Mouse (Mus musculus): ENCODE measurements around the gene Stk24. TPM values are rescaled to one million over a fixed set of nuclear protein-coding genes. Genes with fewer than 3 reads are reported as not detected.

The Stk24 gene
- polyA plus RNA-seq, 1 experiment from 2014 or later: 36.6 TPM

DNA sequence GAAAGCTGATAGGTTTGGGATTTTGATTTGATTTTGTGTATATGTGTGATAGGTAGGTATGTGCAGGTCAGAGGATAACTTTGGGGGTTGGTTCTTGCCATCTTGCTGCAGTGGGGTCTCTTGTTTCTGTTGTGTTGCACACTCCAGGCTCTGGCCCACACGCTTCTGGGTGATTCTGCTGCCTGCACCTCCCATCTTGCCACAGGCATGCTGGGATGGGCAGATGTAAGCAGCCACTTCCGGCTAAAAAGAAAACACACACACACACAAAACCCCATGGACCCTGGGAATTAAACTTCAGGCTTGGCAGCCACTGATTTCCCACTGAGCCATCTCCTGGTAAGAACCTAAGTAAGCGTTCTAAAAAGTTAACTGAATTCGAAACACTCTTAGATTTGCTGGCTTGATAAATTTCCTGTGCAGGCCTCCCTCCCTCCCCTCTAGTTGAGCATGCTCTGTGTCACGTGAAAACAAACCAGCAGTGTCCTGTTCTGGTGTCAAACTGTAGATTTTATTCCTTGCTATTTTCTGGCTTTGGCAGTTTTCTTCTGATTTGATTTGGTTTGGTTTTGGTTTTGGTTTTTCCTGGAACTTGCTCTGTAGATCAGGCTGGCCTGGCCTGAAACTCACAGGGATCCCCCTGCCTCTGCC, 118.5 kb downstream of the Stk24 start:
- H3K36me3 ChIP-seq (ENCODE audit: insufficient read depth, low read length): peaks cover 22% of the 10 kb centered on the region; the same call in 1 of the 2 replicates
- no peak overlapping the region for H3K4me3 ChIP-seq (replicated peaks; ENCODE audit: low read depth, low read length)
- TF ChIP-seq CTCF (IDR thresholded peaks at IDR 0.05; ENCODE audit: low read depth): no peak
- 0 out of 2 replicates have a peak overlapping the region, but pooled peaks have one; percentile 1 for H3K27ac ChIP-seq
- H3K9me3 ChIP-seq (replicated peaks; ENCODE audit: low read length): no peaks in the 10 kb centered on the region
- WGBS: 68% methylated on average over 5 of the region's 5 CpGs
- no peak overlapping the region for H3K4me2 ChIP-seq (ENCODE audit: low read length)
- H3K9ac ChIP-seq (ENCODE audit: low read depth, low read length): no peak overlapping the region
- ATAC-seq (replicated peaks; ENCODE audit: low FRiP score, low read depth): no peak
- H3K4me1 ChIP-seq (replicated peaks; ENCODE audit: insufficient read depth, low read length): no peaks in the 10 kb centered on the region
- H3K27me3 ChIP-seq (ENCODE audit: insufficient read depth, low read length): no peaks in the 10 kb centered on the region
- no peak for DNase-seq (ENCODE audit: low spot score)

DNA sequence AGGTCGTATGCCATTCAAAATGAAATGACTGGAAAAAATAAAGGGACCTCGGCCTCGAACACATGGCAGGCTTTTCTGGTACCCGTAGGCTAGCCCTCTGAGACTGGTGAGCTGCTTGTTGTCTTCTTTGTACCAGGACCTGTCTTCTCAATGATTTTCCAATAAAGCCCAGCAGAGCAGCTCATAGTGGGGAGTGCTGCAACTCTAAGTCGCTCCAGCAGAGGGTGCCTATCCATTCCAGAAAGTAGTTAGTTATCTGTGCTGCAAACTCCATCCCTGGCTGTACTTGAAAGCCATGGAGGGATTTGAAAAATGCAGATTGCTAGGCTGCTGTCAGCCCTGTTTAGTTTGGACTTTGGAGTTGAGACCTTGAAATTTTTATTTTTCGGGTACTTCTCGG, 120.0 kb downstream of the Stk24 start:
- no peak for ATAC-seq (replicated peaks; ENCODE audit: low FRiP score, low read depth)
- H3K36me3 ChIP-seq (ENCODE audit: insufficient read depth, low read length): peaks cover 22% of the 10 kb centered on the region; the same call in 1 of the 2 replicates

DNA sequence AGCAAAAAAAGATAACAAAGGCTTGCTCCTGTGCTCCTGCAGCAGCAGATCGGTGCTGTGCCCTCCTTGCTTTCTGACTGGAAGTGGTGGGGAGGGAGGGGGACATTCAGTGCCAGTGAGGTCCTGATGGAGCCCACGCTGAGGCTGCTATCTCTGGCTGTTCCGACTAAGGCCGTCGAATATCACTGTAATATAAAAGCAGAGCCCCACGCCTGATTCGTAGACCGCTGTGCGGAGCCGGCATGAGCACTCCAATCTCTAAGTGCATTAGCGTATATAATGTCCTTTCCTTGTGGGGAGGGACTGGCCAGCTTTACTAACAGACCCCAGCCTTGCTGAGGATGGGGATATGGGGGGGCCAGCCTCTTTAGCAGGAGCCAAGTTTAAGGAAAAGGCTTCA, 120.5 kb downstream of the Stk24 start:
- no peak for TF ChIP-seq CTCF (IDR thresholded peaks at IDR 0.05; ENCODE audit: low read depth)
- no peak overlapping the region for H3K4me2 ChIP-seq (ENCODE audit: low read length)
- H3K36me3 ChIP-seq (ENCODE audit: insufficient read depth, low read length): peaks cover 22% of the 10 kb centered on the region; the same call in 1 of the 2 replicates
- no peak for ATAC-seq (replicated peaks; ENCODE audit: low FRiP score, low read depth)
- 89% methylated on average over 11 of the region's 11 CpGs for WGBS
- H3K27ac ChIP-seq: no peak overlapping the region
- H3K27me3 ChIP-seq (ENCODE audit: insufficient read depth, low read length): no peaks in the 10 kb centered on the region
- H3K9ac ChIP-seq (ENCODE audit: low read depth, low read length): no peak overlapping the region
- DNase-seq (ENCODE audit: low spot score): no peak
- no peaks in the 10 kb centered on the region for H3K4me1 ChIP-seq (replicated peaks; ENCODE audit: insufficient read depth, low read length)
- no peak overlapping the region for H3K4me3 ChIP-seq (replicated peaks; ENCODE audit: low read depth, low read length)
- no peaks in the 10 kb centered on the region for H3K9me3 ChIP-seq (replicated peaks; ENCODE audit: low read length)

More for the DNA sequence above, 120.0 kb downstream of the Stk24 start:
- H3K4me1 ChIP-seq (replicated peaks; ENCODE audit: insufficient read depth, low read length): no peaks in the 10 kb centered on the region
- no peak overlapping the region for H3K9ac ChIP-seq (ENCODE audit: low read depth, low read length)
- H3K27ac ChIP-seq: no peak overlapping the region
- H3K9me3 ChIP-seq (replicated peaks; ENCODE audit: low read length): no peaks in the 10 kb centered on the region
- no peak overlapping the region for H3K4me2 ChIP-seq (ENCODE audit: low read length)
- DNase-seq (ENCODE audit: low spot score): peak; percentile 75
- TF ChIP-seq CTCF (IDR thresholded peaks at IDR 0.05; ENCODE audit: low read depth): peak; percentile 77
- H3K27me3 ChIP-seq (ENCODE audit: insufficient read depth, low read length): no peaks in the 10 kb centered on the region
- 60% methylated on average over 7 of the region's 7 CpGs for WGBS
- no peak overlapping the region for H3K4me3 ChIP-seq (replicated peaks; ENCODE audit: low read depth, low read length)

- WGBS: 80% methylated on average over 7 of the region's 7 CpGs
- Histone ChIP-seq H3K4me3 (replicated peaks; ENCODE audit: low read depth, low read length) (no peak overlapping the region), H3K27me3 (ENCODE audit: insufficient read depth, low read length) (no peaks in the 10 kb centered on the region), H3K9me3 (replicated peaks; ENCODE audit: low read length) (no peaks in the 10 kb centered on the region), H3K36me3 (ENCODE audit: insufficient read depth, low read length) (peaks cover 26% of the 10 kb centered on the region; the same call in 1 of the 2 replicates), H3K27ac (no peak overlapping the region), H3K4me1 (replicated peaks; ENCODE audit: insufficient read depth, low read length) (no peaks in the 10 kb centered on the region), H3K4me2 (ENCODE audit: low read length) (no peak overlapping the region), H3K9ac (ENCODE audit: low read depth, low read length) (no peak overlapping the region)
- ATAC-seq (replicated peaks; ENCODE audit: low FRiP score, low read depth) (no peak), DNase-seq (ENCODE audit: low spot score) (no peak)
- no peak for TF ChIP-seq CTCF (IDR thresholded peaks at IDR 0.05; ENCODE audit: low read depth)
These were observed 122.9 kb downstream of the Stk24 start for GRCm38 (mm10) chr14:121256896-121257295.

DNA sequence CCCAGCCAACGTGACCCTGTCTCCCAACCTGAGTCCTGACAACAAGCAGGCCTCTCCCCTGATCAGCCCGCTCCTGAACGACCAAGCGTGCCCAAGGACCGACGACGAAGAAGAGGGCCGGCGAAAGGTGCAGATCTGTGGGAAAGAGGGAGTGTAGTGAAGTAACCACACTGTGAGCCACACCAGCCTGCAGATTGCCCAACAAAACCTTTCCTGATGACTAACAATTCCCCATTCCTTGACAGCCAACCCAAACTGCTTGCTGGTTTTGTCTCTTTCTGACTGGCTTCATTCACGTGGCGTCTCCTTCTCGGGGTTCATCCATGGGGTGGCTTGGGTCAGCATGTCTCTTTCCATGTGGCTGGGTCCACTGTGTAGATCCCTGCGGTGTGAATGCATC, 124.3 kb downstream of the Stk24 start:
- Histone ChIP-seq H3K9me3 (replicated peaks; ENCODE audit: low read length) (no peaks in the 10 kb centered on the region), H3K36me3 (ENCODE audit: insufficient read depth, low read length) (peaks cover 25% of the 10 kb centered on the region), H3K4me3 (replicated peaks; ENCODE audit: low read depth, low read length) (no peak overlapping the region), H3K4me2 (ENCODE audit: low read length) (no peak overlapping the region), H3K27ac (no peak overlapping the region), H3K9ac (ENCODE audit: low read depth, low read length) (no peak overlapping the region), H3K4me1 (replicated peaks; ENCODE audit: insufficient read depth, low read length) (no peaks in the 10 kb centered on the region), H3K27me3 (ENCODE audit: insufficient read depth, low read length) (no peaks in the 10 kb centered on the region)
- WGBS: 85% methylated on average over 13 of the region's 13 CpGs
- DNase-seq (ENCODE audit: low spot score): no peak
- no peak for ATAC-seq (replicated peaks; ENCODE audit: low FRiP score, low read depth)
- TF ChIP-seq CTCF (IDR thresholded peaks at IDR 0.05; ENCODE audit: low read depth): no peak

DNA sequence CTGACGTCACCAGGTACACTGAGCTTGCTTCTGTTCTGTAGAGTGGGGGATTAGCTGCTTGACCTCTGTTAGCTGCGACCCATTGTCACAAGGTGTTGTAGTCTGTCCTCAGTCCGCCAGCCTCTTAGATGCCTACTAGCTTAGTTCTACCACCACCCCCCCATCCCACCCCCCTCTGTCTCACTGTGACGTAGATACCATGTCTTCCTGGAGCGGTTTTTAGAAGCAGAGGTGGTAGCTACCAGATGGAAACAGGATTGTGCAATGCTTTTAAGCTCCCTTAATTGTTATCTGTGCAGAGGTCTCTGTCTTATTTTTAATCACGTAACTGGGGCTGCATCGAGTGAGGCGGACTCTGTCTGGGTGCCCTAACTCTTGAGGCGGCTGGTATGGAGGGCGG, 124.9 kb downstream of the Stk24 start:
- ATAC-seq (replicated peaks; ENCODE audit: low FRiP score, low read depth) (no peak), DNase-seq (ENCODE audit: low spot score) (no peak)
- H3K36me3 ChIP-seq (ENCODE audit: insufficient read depth, low read length): peaks cover 26% of the 10 kb centered on the region
- no peaks in the 10 kb centered on the region for H3K27me3 ChIP-seq (ENCODE audit: insufficient read depth, low read length)
- no peaks in the 10 kb centered on the region for H3K4me1 ChIP-seq (replicated peaks; ENCODE audit: insufficient read depth, low read length)
- no peak overlapping the region for H3K9ac ChIP-seq (ENCODE audit: low read depth, low read length)
- no peak overlapping the region for H3K4me2 ChIP-seq (ENCODE audit: low read length)
- H3K4me3 ChIP-seq (replicated peaks; ENCODE audit: low read depth, low read length): no peak overlapping the region
- H3K27ac ChIP-seq: no peak overlapping the region
- no peaks in the 10 kb centered on the region for H3K9me3 ChIP-seq (replicated peaks; ENCODE audit: low read length)
- TF ChIP-seq CTCF (IDR thresholded peaks at IDR 0.05; ENCODE audit: low read depth): no peak
- WGBS: 92% methylated on average over 10 of the region's 10 CpGs

DNA sequence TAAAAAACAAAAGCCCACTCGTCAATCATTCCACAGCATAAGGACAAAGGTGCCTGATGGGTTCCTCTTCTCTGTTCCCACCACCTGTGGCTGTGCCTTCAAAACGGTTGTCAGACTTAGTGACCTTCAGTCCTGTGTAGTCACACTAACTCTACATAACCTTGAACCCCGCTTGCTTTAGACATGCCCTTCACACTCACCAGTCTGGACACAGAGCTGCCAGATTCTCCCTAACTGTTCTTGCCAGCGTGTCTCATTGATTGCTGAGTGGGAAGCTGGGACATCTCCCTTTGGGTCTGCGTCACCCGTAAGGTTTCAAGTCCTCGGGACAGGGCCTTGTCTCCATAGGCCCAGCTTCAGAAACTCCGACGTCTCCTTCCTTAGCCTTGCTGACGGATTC, 127.3 kb downstream of the Stk24 start:
- no peak overlapping the region for H3K4me2 ChIP-seq (ENCODE audit: low read length)
- no peaks in the 10 kb centered on the region for H3K4me1 ChIP-seq (replicated peaks; ENCODE audit: insufficient read depth, low read length)
- WGBS: 91% methylated on average over 10 of the region's 10 CpGs
- no peak for ATAC-seq (replicated peaks; ENCODE audit: low FRiP score, low read depth)
- H3K9me3 ChIP-seq (replicated peaks; ENCODE audit: low read length): no peaks in the 10 kb centered on the region
- H3K4me3 ChIP-seq (replicated peaks; ENCODE audit: low read depth, low read length): no peak overlapping the region
- no peak overlapping the region for H3K27ac ChIP-seq
- DNase-seq (ENCODE audit: low spot score): no peak
- no peak overlapping the region for H3K9ac ChIP-seq (ENCODE audit: low read depth, low read length)
- H3K36me3 ChIP-seq (ENCODE audit: insufficient read depth, low read length): peaks cover 23% of the 10 kb centered on the region
- no peaks in the 10 kb centered on the region for H3K27me3 ChIP-seq (ENCODE audit: insufficient read depth, low read length)
- TF ChIP-seq CTCF (IDR thresholded peaks at IDR 0.05; ENCODE audit: low read depth): no peak

Data from kidney, postnatal 0 days (tissue).